Mouse (Mus musculus): Measurements from ENCODE around the gene Cyb5r3.

Gene Cyb5r3

DNA sequence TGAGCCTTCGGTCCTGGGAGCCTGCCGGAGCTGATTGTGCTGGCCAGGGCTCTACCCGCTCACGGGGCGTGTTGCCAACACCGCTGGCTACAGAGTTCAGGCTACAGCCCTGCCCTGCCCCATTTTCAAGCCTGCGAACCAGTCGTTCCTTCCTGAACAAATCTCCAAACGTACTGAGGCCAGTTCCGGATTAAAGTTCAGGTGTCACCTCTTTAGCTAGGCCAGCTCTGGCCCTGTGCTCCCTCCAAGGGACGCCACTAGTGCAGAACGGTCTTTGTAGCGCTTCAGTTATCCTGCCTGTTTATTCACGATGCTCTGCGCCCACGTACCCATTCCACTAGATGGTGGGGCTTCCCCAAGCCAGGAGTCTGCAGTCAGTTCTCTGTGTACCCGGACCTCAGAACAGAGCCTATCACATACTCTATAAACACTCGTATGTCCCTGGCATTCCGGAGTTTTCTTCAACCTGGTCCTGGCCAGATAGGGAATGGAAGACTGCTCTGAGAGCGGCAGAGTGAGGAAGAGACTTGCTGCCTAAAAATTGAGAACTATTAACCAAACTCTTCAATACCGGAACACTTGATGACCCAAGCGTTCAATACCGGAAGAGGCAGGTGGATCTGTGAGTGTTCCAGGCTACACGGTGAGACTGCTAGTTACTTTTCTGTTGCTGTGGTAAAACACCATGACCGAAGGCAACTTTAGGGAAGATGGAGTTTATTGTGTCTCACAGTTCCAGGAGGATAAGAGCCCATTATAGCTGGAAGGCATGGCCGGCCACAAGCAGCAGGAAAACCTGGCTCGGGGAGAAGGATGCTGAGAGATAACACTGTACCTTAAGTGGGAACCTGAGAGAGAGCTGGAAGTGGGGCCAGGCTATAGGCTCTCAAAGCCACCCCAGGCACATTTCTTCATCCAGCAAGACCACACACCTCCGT lies at the start of gene Cyb5r3:
Gene Cyb5r3 (minus strand): TSS at position 101 of the 938 bp plus-strand sequence.
- no peak for DNase-seq (ENCODE audit: low spot score in 2 of 2)

DNA sequence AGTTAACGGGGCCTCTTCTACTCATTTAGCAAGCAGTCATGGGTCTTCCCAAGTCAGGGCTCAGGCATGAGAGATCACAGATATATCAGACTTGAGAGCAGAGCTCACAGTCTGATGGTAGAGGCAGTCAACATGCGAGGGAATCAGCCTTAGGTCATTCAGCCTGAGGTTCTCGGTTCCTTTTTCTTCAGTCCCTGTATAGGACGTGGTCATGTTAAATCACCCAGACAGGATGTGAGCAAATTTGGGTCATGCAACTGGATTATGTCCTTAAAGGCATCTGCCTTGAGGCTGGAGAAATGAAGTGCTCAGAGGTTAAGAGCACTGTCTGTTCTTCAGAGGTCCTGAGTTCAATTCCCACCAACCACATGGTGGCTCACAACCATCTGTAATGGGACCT lies 49.3 kb upstream of the Cyb5r3 start:
- no peak for DNase-seq (ENCODE audit: low spot score in 2 of 2)

DNA sequence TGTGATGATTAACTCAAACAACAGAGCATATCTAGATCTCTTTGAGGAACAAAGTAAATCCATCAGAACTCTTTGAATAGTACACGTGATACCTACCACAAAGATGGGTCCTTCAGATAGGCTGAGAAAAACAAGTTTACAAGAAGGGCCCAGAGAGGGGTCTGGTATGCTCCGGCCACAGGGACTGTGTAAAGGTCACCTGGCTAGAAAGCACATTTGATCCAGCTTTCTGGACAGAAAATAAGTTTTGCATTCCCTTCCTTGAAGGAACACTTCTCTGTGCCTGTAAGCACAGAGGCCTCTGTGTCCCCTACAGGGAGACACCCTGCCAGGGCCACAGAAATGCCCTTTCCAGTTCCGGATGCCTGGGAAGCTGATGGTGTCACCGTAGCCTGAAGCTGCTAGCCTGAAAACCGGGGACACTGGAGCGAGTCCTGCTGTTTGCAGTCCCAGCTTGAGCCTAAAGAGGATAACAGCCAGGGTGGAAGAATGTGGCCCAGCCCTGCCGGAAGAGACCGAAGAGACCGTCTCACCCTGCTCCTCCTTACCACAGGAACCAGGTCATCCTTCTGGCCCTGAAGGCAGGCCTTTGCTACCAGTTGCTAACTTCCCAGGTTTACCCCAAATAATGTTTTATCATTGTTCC lies 48.1 kb upstream of the Cyb5r3 start:
- no peak for DNase-seq (ENCODE audit: low spot score in 2 of 2)

DNA sequence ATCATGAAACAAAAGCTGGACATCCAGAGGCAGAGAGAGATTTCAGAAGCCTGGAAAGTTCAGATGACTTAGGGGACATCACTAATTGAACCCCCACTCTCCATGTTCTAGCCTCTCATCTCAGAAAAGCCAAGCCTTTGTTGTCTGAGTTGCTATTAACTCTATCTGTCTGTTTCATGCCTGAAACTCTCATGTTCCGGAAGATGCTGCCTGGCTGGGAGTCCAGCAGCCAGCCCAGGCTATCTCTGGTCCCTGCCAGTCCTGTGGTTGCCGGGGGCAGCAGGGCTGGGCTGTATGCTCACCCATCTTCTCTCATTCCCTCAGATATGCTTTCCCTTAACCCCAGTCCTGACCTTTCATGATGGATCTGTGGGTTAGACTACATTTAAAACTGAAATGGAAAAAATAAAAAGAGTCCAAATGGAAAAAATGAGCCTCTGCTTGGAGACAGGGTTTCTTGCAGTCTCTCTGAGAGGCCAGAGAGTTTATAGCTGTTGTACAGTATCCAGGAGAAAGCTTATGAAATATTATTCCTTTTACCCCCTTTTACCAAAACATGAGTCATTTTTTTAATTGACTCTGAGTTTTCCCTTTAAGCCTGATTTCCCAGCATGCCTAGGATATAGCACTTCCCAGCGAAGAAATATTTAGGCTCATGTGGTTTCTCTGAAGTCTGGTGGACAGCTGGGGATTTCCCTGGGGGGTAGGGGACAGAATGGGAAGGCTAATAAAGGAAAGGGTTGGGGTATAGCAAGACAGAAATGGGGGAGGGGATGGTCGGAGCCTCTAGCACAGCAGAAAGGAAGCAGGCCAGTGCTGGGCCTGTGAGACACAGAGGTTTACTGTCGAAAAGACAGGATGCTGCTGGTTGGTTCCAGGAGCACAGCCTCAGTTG lies 43.2 kb upstream of the Cyb5r3 start:
- DNase-seq (ENCODE audit: low spot score in 2 of 2) = no peak

DNA sequence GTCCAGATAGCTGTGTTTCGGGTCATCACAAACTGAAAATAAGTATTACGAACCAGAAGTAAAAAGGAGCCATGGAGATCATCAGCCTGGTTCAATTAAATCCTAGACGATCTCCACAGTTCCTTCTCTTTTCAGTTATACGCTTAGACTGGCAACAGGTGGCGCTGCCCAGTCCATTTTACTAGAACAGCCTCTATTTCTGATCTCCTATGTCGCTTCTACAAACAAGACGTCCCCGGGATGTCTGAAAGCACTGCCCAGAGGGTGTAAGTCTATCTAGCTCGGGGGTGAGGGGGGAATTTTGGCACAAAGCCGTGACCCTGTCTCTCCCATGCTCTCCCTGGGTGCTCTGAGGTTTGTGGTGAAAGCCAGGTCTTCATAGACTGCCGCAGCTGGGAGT lies 37.8 kb upstream of the Cyb5r3 start:
- DNase-seq (ENCODE audit: low spot score in 2 of 2) = peak in 1 of 2 experiments; percentile 63

DNA sequence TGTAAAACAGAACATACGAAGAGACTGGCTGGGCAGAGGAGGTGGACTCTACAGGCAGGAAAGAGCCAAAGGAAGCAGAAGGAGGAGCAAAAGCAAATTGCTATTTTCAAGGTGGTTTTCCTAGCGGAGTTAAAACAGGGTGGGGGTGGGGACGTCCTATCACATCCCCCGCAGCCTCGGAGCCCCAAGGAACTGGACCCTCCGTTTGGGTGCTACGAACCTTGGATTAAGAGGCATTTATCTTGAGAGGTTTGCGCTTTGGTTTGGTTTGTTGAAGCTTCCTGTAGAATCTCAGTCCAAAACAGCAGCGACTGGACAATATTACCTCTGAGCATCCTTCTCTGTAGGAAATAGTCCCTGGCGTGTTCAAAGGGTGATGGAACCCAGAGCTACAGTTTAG lies 37.3 kb upstream of the Cyb5r3 start:
- no peak for DNase-seq (ENCODE audit: low spot score in 2 of 2)

DNA sequence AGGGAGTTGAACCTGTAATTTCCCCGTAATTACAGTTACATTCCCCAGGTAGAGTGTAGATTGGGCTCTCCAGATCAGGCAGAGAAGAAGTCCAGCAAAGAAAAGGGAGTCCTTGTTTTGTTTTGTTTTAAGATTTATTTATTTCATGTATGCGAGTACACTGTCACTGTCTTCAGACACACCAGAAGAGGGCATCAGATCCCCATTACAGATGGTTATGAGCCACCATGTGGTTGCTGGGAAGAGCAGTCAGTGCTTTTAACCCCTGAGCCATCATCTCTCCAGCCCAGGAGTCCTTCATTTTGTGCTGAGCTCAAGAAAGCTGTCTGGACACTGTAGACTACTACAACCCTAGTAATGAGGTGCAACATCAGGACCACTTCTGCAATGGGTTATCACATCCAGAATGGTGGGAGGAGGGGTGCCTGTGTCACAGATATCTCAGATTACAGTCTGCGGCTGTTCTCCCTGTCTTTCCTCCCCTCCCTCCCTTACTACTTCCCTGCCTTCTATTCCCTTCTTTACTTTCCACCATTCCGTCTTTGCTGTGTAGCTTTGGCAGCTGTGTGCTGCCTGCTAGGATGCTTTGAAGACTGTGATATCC lies 36.8 kb upstream of the Cyb5r3 start:
- no peak for DNase-seq (ENCODE audit: low spot score in 2 of 2)

DNA sequence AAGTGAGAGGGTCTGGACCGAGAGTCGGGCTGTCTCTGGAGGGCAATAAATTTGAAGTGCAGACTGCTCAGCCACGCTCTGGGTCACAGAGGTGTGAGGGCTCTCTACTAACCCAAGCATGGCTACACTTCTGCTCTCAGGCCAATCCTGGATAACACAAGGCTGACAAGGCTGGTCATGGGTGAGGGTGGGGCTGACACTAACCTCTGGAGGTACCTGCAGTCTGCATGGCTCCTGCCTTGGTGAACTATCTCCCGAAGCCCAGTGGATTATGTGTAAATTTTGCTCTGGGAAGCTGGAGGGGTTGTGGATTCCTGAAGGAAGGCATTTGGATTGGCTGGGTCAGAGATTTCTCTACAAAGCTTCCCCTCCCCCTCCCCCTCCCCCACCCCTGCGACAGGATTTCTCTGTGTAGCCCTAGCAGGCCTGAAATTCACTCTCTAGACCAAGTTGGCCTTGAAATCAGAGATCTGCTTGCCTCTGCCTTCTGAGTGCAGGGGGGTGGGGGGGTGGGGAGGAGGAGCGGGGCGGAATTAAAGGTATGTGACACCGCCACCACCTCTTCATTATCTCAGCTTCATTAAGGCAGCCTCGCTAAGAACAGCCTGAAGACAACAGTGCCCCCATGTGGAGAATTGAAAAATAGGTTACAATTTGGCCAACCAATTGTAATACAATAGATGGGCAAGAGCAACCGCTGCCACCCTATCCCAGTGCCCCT lies 32.5 kb upstream of the Cyb5r3 start:
- DNase-seq (ENCODE audit: low spot score in 2 of 2) = peak; percentile 41 to 56

DNA sequence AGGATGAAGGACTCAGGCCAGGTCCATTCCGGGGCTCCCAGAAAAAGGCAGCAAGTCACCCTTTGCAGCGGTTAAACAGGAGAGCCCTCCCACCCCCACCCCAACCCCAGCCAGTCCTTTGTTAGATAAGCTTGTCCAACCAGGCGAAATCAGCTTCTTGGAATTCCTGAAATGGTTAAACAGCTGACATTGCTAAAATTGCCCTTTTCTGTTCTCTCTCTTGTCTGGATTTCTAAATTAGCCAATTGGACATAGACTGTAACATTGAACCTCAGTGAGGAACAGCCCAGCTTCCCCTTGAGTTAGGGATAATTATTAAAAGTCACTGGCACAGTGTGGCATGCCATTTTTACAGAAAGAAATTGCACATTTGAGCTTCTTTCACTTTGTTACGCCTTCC lies 30.0 kb upstream of the Cyb5r3 start:
- DNase-seq (ENCODE audit: low spot score in 2 of 2) = no peak

DNA sequence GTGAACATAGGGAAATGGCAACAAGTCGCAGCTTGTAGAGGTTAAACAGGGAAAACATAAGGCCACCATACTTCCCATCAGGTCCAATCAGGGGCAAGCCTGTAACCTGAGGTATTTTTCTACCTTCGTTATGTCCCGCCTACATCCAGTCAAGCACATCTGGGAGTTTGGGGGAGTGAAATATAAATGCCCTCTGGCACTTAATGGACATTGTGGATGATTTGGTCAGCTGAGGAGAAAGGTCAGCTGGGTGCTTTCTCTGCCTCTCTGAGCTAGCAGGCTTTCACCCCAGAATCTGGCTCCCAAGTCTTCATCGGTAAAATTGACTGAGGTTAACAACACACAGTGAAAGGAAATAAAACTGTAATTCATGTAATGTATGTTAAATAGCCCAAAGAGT lies 21.0 kb upstream of the Cyb5r3 start:
- no peak for DNase-seq (ENCODE audit: low spot score in 2 of 2)

DNA sequence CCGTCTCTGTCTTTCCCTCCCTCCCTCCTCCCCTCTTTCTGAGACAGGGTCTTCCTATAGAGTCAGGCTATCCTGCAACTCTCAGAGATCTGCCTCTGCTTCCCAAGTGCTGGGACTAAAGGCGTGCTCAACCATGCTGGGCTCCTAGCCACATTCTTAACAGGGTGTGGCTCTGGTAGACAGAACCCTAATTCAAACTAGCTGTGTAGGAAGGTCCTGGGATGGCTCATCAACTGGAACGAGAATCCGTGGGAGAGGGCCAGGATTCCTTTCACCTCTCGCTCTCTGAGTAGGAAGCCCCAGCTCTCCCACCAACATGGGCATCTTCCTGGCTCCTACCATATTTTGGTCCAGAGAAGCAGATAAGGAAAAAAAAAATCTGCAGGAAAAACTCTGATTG lies 10.0 kb upstream of the Cyb5r3 start:
- DNase-seq (ENCODE audit: low spot score in 2 of 2) = no peak

DNA sequence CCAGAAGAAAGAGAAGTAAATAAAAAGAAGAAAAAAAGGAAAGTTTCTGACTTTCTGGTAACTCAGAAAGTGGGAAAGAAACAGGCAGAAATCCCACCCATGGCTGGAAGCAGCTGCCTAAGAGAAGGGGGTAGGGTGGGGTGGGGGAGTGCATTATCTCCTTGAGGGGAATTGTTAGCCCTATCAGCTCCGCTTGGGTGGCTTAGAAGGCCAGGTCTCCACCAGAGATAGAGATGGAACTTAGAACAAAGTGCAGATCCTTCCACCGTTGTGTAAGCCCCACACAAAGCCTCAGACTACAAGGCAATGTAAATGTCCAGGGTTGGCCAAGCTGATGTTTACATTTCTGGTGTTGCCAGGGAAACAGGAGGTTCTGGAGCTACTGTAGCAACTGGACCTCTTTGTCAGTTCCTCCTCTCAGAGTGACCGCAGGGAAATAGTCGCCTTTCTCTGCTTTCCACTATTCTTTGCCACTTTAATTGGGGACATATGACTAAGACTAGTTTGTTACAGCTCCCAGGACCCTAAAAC lies 9.5 kb upstream of the Cyb5r3 start:
- DNase-seq (ENCODE audit: low spot score in 2 of 2) = no peak

DNA sequence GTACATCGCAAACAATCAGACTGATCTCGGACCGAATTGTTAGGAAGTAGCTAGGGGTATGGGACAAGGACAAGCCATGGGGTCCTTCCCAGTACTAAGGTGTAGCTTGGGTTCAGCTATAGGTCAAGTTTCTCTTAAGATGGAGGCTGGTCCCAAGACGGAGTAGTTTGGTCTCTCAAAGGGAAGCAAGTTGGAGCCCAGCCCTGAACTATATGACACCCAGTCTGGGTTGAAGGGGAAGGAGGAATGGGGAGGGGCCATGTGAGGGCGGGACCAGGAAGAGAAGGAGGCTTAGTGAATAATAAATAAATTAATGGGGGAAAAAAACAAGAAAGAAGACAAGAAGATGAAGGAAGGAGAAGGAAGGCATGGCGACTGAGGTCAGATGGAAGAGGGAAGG lies 7.6 kb upstream of the Cyb5r3 start:
- no peak for DNase-seq (ENCODE audit: low spot score in 2 of 2)

DNA sequence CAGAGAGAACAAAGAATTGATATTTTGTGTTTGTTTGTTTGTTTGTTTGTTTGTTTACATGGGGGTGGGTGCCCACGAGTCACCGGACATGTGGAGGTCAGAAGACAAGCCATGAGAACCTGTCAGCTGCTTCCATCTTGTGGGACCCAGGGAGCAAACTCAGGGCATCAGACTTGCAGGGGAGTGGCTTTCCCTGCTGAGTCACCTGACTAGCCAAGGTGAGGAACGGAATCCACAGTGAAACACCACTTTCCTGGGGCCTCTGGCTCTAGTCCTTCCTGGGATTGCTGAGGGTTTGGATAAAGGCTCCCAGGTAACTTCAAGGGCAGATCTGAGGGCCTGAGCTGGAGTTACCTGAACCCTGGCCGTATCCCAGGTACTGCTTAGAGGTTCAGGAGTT lies 4.3 kb upstream of the Cyb5r3 start:
- DNase-seq (ENCODE audit: low spot score in 2 of 2) = no peak

DNA sequence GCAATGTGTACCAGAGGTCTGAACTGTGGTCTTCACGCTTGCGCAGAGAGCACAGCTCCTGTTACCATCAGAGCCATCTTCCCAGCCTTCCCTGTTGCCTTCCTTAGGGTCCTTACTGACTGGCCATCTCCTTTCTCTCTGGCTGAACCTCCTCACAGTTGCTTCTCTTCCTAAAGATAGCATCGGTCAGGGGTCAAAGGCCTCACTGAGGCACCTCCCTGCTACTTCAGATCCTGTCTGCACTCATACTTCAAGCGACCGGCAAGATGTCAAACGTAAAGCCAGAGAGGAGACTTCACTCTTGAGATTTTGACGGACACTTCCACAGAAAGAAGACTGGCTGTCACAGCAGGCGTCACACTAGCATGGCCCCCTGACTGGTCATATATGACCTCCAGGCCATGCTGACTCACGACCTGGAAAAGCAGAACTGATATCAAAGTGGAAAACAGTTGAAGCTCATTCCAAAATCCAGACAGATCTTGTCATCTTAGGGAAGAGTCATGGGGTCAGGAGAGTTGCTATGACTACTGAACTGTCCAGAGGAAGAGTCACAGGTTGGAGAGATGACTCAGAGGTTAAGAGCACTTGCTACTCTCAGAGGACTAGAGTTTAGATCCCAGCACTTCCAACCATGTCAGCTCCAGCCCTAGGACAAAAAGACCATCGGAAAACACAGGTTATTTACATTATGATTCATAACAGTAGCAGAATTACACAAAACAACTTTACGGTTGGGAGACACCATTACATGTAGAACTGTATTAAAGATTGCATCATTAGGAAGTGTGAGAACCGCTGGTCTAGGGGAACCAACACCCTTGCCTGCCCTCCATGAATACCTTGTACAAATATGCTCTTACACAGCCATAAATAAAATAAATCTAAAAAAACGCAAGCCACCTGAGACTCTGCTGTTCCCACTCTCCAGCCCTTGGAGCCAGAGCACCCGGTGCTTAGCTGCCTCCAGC lies 1.8 kb upstream of the Cyb5r3 start:
- DNase-seq (ENCODE audit: low spot score in 2 of 2) = no peak

DNA sequence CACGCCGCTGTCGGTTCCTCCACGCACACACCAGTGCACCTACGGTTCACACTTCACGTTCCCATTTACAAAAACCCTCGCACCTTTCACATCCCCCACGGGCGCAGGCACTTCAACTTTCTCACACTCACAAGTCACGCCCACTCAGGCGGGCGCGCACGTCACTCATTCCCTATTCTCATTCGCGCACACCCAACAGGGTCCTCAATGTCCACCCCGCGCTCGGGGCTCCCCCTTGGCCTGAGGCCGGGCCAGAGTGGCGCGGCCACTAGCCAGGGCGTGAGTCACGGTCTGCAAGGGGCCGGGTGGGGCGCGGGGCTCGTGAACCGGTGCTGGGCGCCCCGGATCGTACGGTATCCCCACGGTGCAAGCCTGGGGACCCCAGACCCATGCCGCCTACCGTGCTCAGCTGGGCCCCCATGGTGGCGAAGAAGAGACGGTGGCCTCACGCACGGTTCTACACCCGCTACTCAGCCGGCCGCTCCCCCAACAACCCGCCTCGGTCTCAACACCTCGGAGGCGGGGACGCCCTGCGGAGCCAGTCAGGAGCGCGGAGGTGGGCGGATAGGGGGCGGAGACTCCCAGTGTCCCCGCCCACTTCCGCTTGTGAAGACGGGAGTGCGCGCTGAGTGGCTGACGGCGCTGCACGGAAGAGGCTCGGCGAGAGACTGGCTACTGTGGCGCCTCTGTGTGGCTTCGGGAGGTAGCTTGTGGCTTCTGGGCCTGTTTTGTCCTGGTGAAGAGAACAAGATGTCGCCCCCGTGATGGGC lies 495 bp downstream of the Cyb5r3 start:
- DNase-seq (ENCODE audit: low spot score in 2 of 2) = peak; percentile 92 to 97

DNA sequence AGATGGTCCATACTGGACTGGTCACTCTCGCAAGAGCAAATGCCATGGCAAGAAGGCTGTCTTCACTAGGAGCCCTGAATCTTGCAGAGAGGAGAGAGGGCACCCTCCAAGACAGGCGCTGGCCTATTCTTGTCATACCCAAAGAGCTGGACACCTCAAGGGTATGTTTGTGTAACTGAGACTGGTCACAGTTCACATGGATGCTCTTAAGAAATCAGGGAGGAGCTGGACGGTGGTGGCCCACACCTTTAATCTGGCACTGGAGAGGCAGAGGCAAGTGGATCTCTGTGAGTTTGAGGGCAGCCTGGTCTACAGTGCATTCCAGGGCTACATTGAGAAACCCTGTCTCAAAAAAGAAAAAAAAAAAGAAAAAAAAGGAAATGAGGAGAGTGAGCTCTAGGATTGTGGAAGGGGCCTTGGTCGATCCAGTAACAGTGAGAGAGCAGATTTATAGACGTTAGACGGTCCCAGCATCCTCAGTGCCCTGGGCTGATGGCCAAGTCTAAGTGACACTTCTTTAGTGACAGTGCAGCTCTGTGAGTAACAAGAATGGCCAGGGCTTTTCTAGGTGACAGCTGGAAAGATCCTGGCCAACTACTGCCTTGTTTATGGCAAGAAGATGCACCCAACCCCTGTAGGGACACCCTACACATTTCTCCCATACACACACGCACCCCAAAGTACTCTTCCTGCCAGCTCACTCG lies 1.3 kb downstream of the Cyb5r3 start:
- DNase-seq (ENCODE audit: low spot score in 2 of 2) = peak in 1 of 2 experiments; percentile 59

All from spleen, postnatal 10 days (tissue).